Mouse (Mus musculus): ENCODE measurements around the gene Sidt2. TPM values are rescaled to one million over a fixed set of nuclear protein-coding genes. Genes with fewer than 3 reads are reported as not detected.

The Sidt2 gene
- polyA plus RNA-seq, 1 experiment from 2014 or later: 28.6 TPM

DNA sequence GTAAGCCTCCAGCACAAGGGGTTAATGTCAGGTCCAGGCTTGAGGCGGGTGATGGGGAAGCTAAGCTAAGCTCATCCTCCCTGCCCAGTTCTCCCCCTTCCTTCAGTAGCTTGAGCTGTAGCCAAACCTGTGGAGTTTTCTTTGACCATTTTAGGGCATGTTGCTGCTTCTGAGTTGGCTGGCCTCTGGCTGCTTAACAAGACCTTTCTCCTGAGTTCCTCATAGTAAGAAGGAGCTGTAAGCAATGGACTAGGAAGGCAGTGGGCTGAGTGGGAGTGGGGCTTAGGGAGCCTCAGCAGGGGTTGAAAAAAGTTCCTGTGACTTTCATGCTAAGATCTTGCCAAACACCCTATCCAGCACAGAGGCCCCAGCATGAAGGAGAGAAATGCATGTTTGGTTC lies 35.2 kb downstream of the Sidt2 start:
- H3K4me3 ChIP-seq: no peak overlapping the region
- no peaks in the 10 kb centered on the region for H3K9me3 ChIP-seq (replicated peaks)
- no peaks in the 10 kb centered on the region for H3K4me1 ChIP-seq
- no peaks in the 10 kb centered on the region for H3K27me3 ChIP-seq (ENCODE audit: low read depth, poor library complexity, severe bottlenecking)
- no peak for DNase-seq (ENCODE audit: low spot score)
- peaks cover 79% of the 10 kb centered on the region for H3K36me3 ChIP-seq
- WGBS: 74% methylated on average over 1 of the region's 1 CpGs
- no peak overlapping the region for H3K27ac ChIP-seq

DNA sequence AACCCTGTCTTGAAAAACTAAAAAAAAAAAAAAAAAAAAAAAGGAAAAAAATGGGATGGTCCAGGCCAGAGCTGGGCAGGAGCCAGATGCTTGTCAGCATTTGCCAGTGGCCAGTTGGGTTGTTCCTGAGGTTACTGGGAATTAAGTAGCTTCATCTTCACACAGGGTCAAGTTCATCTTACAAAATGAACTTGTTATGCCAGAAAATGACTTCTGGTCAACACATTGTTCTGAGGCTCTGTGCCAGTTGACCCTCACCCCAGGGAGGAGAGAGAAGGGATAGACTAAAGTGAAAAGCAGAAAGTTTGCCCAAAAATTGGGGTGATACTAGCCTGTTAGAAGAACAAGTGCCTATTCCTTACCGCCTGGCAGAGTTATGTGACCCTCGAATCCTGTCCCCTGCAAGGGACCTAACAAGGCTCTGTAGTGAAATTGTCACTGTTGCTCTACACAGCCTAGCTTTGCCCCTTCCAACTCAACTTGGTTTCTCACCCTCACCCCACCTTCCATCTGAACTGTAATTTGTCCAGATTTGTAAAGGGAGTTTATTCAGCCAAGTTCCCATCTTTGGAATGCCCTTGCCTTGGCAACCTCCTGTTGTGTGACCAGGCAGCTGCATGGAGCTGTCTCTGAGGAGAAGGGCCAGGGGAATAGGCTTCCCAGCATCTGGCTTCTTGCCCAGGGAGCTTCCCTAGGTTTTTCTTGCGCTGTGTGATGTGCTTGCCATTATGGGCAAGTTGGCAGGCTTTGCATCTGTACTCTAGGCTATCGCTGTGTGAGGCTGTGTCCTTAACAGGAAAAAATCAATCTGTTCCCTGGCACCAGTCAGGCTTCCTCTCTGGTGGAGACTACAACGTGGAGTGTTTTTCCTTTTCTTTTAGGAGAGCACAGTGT lies 37.8 kb downstream of the Sidt2 start:
- WGBS: 91% methylated on average over 5 of the region's 5 CpGs
- Histone ChIP-seq H3K27me3 (ENCODE audit: low read depth, poor library complexity, severe bottlenecking) (no peaks in the 10 kb centered on the region), H3K9me3 (replicated peaks) (no peaks in the 10 kb centered on the region), H3K4me3 (no peak overlapping the region), H3K27ac (no peak overlapping the region), H3K36me3 (peaks cover 93% of the 10 kb centered on the region), H3K4me1 (no peaks in the 10 kb centered on the region)
- DNase-seq (ENCODE audit: low spot score): no peak

DNA sequence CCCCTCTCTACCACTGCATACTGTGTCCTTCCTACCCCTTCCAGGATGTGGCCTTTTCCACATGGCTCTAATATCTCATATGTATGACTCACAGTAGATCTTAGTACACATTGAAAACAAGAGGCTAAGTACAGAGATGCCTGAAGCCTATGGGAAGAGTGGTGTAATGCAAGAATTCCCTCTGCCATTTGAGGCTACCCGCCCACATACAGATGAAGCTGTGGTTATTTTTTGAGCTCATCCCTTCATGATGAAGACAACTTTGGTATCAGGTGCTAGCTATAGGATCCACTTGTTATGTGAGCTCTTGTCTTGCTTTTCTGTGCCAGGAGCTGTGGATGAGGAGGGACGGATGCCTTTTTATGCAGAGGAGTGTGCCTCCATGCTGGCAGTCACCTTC lies 39.4 kb downstream of the Sidt2 start:
- H3K4me3 ChIP-seq: no peak overlapping the region
- DNase-seq (ENCODE audit: low spot score): no peak
- no peaks in the 10 kb centered on the region for H3K27me3 ChIP-seq (ENCODE audit: low read depth, poor library complexity, severe bottlenecking)
- H3K9me3 ChIP-seq (replicated peaks): no peaks in the 10 kb centered on the region
- H3K27ac ChIP-seq: no peak overlapping the region
- peaks cover 96% of the 10 kb centered on the region for H3K36me3 ChIP-seq
- WGBS: 91% methylated on average over 2 of the region's 2 CpGs
- H3K4me1 ChIP-seq: no peaks in the 10 kb centered on the region

DNA sequence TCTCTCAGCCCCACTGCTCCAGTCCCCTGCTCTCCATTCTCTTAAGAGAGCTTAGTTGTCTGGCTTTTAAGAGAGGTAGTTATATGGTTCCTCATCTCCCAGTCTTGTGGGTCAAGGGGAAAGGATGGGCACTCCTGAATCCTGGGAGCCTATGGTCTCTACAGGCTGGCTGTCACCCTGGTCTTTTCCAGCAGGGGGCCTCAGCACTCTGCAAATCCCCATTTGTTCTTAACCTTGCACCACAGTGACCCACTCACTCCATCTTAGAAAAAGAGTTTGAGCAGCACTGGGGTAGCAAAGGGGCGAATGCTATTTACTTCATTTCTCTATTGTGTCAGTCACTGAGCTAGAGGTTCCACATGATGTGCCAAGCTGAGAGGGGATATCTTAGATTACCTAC lies 43.4 kb downstream of the Sidt2 start:
- WGBS: 68% methylated on average over 1 of the region's 1 CpGs
- Histone ChIP-seq H3K4me1 (peaks cover 9% of the 10 kb centered on the region), H3K36me3 (peaks cover 78% of the 10 kb centered on the region), H3K27ac (no peak overlapping the region), H3K27me3 (ENCODE audit: low read depth, poor library complexity, severe bottlenecking) (no peaks in the 10 kb centered on the region), H3K4me3 (no peak overlapping the region), H3K9me3 (replicated peaks) (no peaks in the 10 kb centered on the region)
- DNase-seq (ENCODE audit: low spot score): peak; percentile 43

DNA sequence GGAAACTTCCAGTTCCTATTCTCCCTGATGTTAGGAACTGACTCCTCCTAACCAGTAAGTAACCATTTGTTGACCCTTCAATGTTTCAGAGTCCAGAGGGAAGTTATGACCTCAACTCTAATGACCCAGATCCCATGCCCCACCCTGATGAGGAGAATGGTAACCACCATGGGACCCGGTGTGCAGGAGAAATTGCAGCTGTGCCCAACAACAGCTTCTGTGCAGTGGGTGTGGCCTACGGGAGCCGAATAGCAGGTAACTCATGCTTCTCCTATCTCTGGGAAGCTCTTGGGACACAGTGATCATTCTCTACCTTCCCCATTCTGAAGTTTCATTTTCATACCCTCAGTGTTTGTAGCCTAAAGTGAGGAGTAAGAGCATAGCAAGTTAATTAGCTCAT lies 44.1 kb downstream of the Sidt2 start:
- H3K4me3 ChIP-seq: no peak overlapping the region
- H3K4me1 ChIP-seq: peaks cover 9% of the 10 kb centered on the region
- WGBS: 93% methylated on average over 3 of the region's 3 CpGs
- no peaks in the 10 kb centered on the region for H3K9me3 ChIP-seq (replicated peaks)
- H3K27me3 ChIP-seq (ENCODE audit: low read depth, poor library complexity, severe bottlenecking): no peaks in the 10 kb centered on the region
- no peak overlapping the region for H3K27ac ChIP-seq
- DNase-seq (ENCODE audit: low spot score): no peak
- peaks cover 71% of the 10 kb centered on the region for H3K36me3 ChIP-seq

DNA sequence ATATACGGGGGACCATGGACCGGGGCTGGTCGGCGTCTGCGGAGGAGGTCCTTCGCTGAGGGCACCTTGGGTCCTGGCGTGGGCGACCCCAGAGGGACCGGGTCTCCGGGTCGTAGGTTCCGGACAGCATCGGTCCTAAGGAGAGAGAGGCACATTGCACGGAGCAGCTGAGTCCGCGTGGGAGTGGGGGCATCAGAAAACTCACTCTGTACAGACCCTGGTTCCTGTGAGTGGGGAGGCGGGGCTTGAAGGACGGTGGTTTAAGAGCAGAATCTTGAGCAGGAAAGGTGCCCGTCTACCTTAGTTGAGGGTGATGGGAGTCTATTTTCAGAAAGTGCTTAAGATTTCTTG lies 48.0 kb downstream of the Sidt2 start:
- Histone ChIP-seq H3K9me3 (replicated peaks) (no peaks in the 10 kb centered on the region), H3K36me3 (peaks cover 50% of the 10 kb centered on the region), H3K27me3 (ENCODE audit: low read depth, poor library complexity, severe bottlenecking) (no peaks in the 10 kb centered on the region), H3K27ac (peak overlapping the region; percentile 98), H3K4me3 (peak overlapping the region; percentile 96), H3K4me1 (peaks cover 20% of the 10 kb centered on the region)
- DNase-seq (ENCODE audit: low spot score): no peak
- WGBS: under 1% methylated on average over 19 of the region's 19 CpGs

DNA sequence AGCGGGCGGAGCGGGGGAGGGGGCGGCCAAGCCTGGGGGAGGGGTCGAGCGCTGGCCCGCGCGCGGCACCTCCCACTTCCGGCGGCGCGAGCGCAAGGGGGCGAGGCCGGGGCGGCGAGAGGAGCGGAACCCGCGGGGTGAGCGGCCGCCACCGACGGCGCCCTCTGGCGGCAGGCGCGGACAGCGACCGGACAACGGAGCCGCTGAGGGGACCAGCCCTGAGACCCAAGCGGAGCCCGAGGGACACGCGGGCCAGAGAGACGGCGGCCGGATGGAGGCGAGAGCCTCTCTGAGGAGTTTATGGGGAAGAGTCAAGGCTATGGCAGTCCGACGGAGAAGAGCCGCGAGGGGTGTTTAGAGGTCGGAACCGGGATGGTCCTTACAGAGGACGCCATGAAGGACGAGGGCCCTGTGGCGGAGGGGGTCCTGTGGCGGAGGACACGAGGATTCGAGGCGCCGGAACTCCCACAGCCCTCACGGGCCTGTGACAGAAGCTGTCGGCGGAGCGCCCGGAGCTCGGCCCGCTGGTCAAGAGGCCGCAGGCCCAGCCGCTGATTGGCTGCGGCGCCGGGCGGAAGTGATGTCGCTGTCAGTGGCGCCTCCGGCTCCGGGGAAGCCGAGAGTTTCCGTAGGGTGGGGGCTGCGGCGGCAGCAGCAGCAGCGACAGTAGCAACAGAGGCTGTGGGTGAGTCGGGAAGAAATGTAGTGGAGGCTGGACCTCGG lies 48.5 kb downstream of the Sidt2 start, which contains the start of the genes Pcsk7 and Rnf214:
TSS of gene Pcsk7 (plus strand) at position 143 of the 723 bp plus-strand sequence.
TSS of gene Rnf214 (minus strand) at position 557 of the 723 bp plus-strand sequence.
- peak; percentile 94 for DNase-seq (ENCODE audit: low spot score)
- Histone ChIP-seq H3K36me3 (peaks cover 50% of the 10 kb centered on the region), H3K4me1 (peaks cover 20% of the 10 kb centered on the region), H3K9me3 (replicated peaks) (no peaks in the 10 kb centered on the region), H3K27ac (peak within 1 kb of the TSS; percentile 98), H3K4me3 (peak within 1 kb of the TSS; percentile 96), H3K27me3 (ENCODE audit: low read depth, poor library complexity, severe bottlenecking) (no peaks in the 10 kb centered on the region)
- 1% methylated on average over 67 of the region's 80 CpGs for WGBS

DNA sequence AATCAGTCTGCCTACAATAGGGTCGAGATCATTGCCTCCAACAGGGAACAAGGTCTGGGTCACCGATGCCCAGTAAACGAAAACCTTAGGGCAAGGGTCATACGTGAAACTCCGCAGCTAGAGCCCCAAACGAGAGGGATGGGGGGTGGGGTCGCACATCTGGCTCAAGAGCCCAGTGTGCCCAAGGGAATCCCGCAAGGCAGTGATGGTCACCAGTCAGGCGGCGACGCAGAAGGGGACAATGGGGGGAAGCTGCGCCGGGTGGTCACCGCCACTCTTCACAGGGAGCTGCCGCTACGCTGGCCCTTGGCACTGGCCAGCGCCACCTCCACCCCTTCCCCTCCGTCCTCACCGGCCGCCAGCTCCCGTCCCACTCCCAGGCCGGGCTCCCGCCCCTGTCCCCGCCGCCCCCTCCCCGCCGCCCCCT lies 49.2 kb downstream of the Sidt2 start:
- Histone ChIP-seq H3K36me3 (peaks cover 49% of the 10 kb centered on the region), H3K9me3 (replicated peaks) (no peaks in the 10 kb centered on the region), H3K4me3 (peak overlapping the region; percentile 96), H3K27me3 (ENCODE audit: low read depth, poor library complexity, severe bottlenecking) (no peaks in the 10 kb centered on the region), H3K4me1 (peaks cover 20% of the 10 kb centered on the region), H3K27ac (peak overlapping the region; percentile 98)
- under 1% methylated on average over 22 of the region's 27 CpGs for WGBS
- no peak for DNase-seq (ENCODE audit: low spot score)

DNA sequence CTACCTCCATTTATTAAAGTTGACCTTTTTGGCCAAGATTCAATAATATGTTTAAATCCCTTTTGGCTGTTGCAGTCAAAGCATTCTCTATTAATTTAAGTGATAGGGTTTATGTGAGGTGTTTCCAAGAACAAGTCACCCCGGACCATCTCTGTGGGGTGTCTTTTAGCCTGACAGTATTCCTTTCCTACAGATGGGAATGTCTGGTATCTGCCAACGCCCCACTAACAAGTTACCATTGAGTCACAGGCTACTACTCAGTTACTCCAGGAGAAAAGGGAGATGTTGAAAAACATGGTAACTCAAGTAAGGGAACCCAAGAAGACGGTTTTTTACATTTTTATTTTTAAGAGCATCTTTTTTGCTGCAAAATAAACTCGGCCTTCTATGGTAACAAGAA lies 49.9 kb downstream of the Sidt2 start:
- 64% methylated on average over 4 of the region's 4 CpGs for WGBS
- H3K4me1 ChIP-seq: peaks cover 20% of the 10 kb centered on the region
- H3K36me3 ChIP-seq: peaks cover 47% of the 10 kb centered on the region
- H3K27me3 ChIP-seq (ENCODE audit: low read depth, poor library complexity, severe bottlenecking): no peaks in the 10 kb centered on the region
- peak overlapping the region; percentile 96 for H3K4me3 ChIP-seq
- DNase-seq (ENCODE audit: low spot score): no peak
- H3K27ac ChIP-seq: peak overlapping the region; percentile 98
- no peaks in the 10 kb centered on the region for H3K9me3 ChIP-seq (replicated peaks)

DNA sequence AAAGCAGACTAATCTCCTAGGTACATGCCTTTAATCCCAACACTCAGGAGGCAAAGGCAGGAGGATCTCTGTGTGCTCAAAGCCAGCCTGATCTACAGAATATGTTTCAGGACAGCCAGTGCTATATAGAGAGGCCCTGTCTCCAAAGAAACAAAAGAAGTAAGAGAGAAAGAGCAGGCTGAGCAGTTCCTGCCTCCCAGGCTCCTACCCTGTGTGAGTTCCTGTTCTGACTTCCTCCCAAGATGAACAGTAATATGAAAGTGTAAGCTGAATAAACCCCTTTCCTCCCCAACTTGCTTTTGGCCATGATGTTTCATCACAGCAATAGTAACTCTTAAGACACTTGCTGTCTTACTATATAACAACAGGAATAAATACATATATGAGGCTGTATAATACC lies 61.4 kb downstream of the Sidt2 start:
- DNase-seq (ENCODE audit: low spot score): no peak
- peaks cover 99% of the 10 kb centered on the region for H3K36me3 ChIP-seq
- H3K27ac ChIP-seq: no peak overlapping the region
- H3K9me3 ChIP-seq (replicated peaks): no peaks in the 10 kb centered on the region
- H3K4me1 ChIP-seq: no peaks in the 10 kb centered on the region
- H3K4me3 ChIP-seq: no peak overlapping the region
- no peaks in the 10 kb centered on the region for H3K27me3 ChIP-seq (ENCODE audit: low read depth, poor library complexity, severe bottlenecking)

Small RNA genes within 50 kb of the gene (microRNA-seq; reads per million reads assigned to microRNA genes)
- gene Mir7087: not detected

Other genes starting within 250 kb of the Sidt2 start
- gene Cep164, start 126.6 kb downstream of the Sidt2 start, polyA plus RNA-seq (2016; fragmentation: Nextera tagmentation; extraction: Ambion mirVana): 22.0 and 24.1 TPM in 2 replicates
- gene Bace1, start 116.7 kb downstream of the Sidt2 start, polyA plus RNA-seq (2016; fragmentation: Nextera tagmentation; extraction: Ambion mirVana): 20.3 and 22.1 TPM in 2 replicates
- 17.3 and 23.5 TPM in 2 replicates for gene Pcsk7, start 48.8 kb downstream of the Sidt2 start, polyA plus RNA-seq (2016; fragmentation: Nextera tagmentation; extraction: Ambion mirVana)
- 52.0 and 61.2 TPM in 2 replicates for gene Rnf214, start 48.3 kb downstream of the Sidt2 start, polyA plus RNA-seq (2016; fragmentation: Nextera tagmentation; extraction: Ambion mirVana)
- 4.7 and 6.0 TPM in 2 replicates for gene Tagln, start 19.2 kb downstream of the Sidt2 start, polyA plus RNA-seq (2016; fragmentation: Nextera tagmentation; extraction: Ambion mirVana)
- 246 and 265 TPM in 2 replicates for gene Pafah1b2, start 57.4 kb upstream of the Sidt2 start, polyA plus RNA-seq (2016; fragmentation: Nextera tagmentation; extraction: Ambion mirVana)
- gene Sik3, start 57.6 kb upstream of the Sidt2 start, polyA plus RNA-seq (2016; fragmentation: Nextera tagmentation; extraction: Ambion mirVana): 10.6 and 11.3 TPM in 2 replicates

Data from limb, embryonic 10.5 days (tissue).